Mouse (Mus musculus): ENCODE measurements around the gene Rai14.

DNA sequence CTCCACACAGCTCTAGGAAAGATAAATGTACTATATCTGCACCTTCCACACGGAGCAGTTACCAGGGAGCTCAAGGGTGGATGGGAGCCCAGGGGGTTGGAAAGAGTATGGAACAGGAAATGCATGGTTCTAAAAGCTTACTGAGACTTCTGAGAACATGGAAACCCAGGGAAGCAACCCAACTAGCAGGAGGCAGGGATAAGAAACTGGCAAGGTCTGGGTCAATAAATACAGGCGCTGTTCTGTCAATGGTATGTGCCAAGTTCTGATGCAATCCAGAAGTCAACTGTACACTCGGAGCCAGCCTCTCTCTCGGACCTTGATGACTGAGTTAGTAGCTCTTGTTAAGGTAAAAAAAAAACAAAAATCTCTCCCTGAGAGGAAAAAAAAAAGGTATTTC lies 42.6 kb downstream of the Rai14 start:
- TF ChIP-seq CTCF (IDR thresholded peaks at IDR 0.05; ENCODE audit: low read depth) (no peak), EP300 (IDR thresholded peaks at IDR 0.05; ENCODE audit: low read depth) (no peak)
